Mouse (Mus musculus): Measurements from ENCODE around the gene Ccdc91. TPM values are rescaled to one million over a fixed set of nuclear protein-coding genes. Genes with fewer than 3 reads are reported as not detected.

Gene Ccdc91
- total RNA-seq, 2 experiments from 2014 or later, result 30.3 to 30.7 TPM

DNA sequence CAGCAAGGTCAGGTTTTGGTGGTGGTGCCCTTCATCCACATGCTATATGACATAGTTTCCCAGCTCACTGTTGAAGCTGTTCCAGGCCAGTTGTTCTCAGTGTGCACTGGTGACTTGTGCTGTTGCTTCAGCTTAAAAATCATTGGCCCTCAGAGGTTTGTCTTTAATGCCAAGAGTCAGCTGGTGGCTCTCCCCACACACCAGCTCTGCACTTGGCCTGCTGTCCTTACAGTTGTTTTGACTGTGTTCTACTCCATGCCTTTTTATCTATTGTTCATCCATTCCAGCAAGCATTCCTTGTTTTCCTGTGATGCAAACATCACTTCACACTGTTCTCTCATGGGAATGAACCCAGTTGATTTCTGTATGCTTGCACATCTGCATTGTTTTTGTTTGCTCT, 84.8 kb downstream of the Ccdc91 start:
- no peak for DNase-seq (ENCODE audit: extremely low spot score in 1 of 2, low spot score in 1 of 2)

DNA sequence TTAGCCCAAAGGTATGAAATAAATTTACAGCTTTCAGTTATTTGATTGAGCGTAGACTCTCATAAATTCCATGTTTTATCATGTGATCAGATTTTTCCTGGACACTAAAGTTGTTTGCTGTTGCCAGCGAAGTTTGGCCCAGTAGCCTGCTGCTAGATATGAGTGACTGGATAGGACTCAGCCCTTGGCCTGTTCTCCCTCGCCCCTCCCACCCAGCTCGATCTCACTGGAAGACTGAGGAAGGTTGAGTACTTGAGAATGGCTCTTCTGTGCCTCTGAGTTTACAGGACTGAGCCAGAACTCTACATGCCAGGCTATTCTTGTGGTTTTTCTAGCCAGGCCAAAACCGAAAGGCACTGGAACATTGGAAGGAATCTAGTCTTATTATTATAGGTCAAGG, 93.6 kb downstream of the Ccdc91 start:
- no peak for DNase-seq (ENCODE audit: extremely low spot score in 1 of 2, low spot score in 1 of 2)

DNA sequence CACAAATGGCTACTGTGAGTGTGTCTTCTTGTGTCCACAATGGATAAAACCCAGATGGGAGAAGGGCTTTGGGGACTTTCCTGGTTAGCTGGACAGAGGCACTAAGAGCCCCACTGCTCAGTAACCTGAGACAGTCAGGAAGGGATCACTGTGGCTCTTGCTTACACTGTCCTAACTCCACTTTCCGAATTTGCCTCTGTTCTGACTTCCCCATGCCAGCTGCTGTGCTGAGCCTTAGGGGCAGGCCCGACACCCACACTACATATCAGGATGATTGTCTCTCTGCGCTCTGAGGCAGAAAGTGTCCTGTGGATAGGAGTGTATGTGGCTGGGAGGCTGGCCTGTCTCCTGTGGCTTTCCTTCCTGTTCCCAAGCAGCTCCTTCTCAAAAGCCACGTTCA, 97.5 kb downstream of the Ccdc91 start:
- no peak for DNase-seq (ENCODE audit: extremely low spot score in 1 of 2, low spot score in 1 of 2)

DNA sequence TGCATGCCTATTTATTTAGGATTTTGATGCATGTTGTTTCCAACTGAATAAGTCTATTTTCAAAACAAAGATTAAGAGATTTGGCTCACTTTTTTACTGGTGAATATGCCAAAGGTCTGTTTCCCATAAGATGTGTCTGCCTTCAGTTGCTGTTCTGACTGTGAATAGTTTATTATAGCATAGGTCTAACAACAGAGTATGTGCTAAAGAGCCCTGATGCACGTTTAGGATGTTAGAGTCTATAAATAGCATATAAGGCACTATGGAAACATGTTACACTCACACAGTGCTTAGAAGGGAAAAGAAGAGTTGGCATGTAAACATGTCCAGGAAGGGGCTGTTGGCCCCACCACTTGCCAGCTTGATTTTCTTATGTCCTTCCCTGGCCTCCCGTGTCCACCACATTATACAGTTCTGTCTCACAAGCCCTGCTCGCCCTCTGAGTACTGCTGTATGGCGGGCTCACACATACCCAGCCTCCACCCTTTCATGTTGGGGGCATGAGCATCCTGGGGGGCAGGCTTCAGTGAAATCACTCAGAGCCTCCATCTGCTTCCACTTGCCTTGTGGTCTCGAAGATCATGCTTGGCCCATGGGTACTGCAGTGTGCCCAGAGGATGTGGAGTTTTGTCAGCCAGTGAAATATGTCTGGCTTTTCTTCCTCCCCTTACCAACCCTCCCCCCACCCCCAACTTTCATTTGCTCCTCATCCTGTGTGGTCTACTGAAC, 99.0 kb downstream of the Ccdc91 start:
- DNase-seq (ENCODE audit: extremely low spot score in 1 of 2, low spot score in 1 of 2), result no peak

DNA sequence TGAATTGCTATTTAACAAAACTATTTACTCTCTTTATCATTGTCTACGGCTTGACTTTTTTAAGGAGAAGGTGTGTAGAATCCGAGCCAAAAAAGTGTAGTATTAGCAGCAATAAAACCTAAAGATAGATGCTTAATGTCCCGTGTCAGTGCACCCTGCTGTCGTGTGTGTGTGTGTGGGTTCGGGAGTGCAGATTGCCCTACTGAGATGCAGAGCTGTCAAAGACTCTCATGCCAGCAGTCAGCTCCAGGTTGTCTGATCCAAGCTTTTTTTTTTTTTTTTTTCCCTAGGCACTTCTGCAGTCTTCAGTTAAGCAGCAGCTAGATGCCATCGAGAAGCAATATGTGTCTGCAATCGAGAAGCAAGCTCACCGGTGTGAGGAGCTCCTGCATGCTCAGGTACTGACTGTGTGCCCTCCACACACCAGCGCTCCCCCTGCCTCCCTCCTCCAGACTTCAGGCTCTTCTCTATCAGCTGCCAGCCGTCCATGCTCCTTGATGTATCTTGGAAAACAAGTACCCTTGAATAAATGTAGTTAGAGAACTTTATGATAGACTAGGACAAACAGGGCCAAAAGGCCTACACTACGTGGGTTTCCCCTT, 99.7 kb downstream of the Ccdc91 start:
- no peak for DNase-seq (ENCODE audit: extremely low spot score in 1 of 2, low spot score in 1 of 2)

DNA sequence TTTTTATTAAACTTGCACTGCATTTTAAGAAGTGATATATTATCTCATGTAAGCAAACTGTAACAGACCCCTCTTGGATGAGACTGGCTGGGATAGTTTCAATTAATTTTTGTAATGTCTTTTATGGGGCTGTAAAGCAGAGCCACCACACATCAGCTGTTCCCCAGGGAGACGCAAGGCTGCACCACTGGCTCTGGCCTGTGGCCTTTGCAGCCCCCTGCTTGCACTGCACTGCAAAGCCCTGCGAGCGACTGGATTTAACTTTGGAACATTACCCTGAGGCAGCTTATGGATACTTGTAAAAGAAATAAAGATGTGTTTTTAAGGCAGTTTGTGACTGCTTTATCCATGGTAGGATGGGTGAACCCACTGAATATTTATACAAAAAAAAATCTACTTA, 112.0 kb downstream of the Ccdc91 start:
- DNase-seq (ENCODE audit: extremely low spot score in 1 of 2, low spot score in 1 of 2), result no peak

DNA sequence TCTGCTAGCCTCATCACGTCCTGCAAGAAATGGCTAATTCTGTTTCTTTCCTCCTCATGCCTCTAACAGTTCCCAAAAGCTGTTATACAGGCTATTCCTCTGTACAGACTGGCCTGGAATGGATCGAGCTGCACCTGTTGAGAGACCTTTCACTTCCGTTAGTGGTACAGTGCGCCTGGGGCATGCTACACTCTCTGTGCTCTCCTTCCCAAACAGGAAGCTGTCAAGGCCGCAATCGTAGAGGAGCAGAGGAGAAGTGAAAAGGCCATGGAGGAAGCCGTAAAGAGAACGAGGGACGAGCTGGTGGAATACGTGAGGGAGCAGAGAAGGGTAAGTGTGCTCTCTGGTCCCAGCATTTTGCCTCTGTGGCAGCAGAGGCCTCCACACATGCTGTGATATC, 131.0 kb downstream of the Ccdc91 start:
- no peak for DNase-seq (ENCODE audit: extremely low spot score in 1 of 2, low spot score in 1 of 2)

DNA sequence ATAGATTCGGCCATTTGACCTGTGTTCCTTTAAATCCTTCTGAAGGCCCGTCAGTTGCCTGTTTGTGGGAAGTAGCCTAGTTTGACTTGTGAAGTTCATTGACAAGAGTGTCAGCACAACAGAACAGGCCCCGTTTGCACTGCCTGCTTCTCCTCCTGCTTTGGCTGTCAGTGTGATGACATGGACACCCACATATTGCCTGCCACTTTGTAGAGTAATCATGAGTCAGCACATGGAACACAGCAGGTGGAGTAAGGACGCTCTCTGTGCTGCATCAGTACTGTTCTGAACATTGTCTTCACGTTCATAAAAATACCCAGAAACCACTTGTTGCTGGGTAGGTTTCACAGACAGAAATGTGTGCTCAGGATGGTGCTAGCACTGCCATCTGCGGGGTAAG, 132.0 kb downstream of the Ccdc91 start:
- no peak for DNase-seq (ENCODE audit: extremely low spot score in 1 of 2, low spot score in 1 of 2)

DNA sequence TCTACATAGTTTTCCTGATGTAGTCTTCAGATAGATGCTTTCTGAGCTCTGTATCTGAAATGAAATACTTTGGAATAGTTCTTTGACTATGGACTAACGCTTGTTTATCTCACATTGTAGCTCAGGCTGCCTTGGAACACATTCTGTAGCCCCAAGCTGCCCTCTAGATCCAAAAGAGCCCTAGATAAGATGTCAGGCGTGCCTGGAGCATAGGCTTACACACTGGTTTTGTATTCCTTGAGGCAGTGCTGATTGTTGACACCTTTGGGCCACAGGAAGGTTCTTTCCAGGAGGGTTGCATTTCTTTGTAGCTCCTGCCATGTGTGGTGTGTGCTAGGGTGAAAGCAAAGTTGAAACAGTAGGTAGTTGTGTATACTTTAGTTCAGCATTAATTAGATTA, 139.7 kb downstream of the Ccdc91 start:
- DNase-seq (ENCODE audit: extremely low spot score in 1 of 2, low spot score in 1 of 2), result no peak

DNA sequence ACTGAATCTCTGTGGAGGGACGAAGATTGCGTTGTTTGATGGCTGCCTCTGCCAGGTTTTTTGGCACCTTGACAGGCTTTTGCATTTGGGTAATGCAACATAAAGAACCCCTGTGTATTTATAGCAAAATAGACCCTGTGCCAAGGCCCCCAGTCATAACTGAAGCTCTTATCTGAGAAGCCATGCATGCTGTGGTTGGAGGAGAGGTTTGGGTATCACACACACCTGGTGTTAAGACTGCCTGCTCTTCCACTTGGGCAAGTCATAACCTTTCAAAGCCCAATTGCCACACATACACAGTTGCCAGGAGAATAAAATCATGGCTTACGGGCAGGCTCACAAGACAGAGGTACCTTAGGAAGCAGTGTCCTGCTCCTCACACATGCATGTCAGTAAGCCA, 147.5 kb downstream of the Ccdc91 start:
- no peak for DNase-seq (ENCODE audit: extremely low spot score in 1 of 2, low spot score in 1 of 2)

DNA sequence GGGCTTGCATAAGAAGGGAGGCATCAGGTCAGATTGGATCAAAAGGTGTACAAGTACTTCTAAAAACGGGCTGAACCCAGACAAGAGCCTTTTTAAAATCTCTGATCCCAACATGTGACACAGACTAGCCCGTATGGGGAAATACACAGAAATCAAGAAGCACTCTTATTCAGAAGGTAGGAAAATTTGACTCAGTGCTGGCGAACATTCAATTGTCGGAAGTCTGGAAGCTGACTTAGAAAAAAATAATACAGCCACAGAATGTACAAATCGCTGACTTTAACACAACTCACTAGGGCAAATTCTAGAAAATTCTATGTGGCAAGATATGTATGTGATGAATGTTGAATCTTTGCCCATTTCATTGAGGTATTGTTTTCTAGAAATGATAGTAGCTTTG, 160.8 kb downstream of the Ccdc91 start:
- DNase-seq (ENCODE audit: extremely low spot score in 1 of 2, low spot score in 1 of 2), result no peak

DNA sequence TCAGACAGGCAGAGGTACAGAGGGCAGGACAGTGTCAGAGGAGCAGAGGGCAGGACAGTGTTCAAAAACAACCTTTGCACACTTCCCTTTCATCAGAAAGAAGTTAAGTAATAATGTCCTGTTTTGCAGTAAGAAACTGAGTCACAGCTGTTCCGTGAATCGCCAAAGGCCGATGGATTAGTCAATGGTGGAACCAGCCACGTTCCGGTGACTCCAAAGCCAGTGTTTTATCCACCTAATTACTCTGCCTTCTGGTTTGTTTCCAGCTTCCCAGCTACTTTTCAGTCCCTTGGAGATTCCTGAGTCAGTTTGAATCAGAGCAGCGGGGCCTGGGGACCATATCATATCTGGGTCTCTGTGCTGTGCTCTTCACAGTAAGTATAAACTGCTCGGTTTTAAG, 168.2 kb downstream of the Ccdc91 start:
- no peak for DNase-seq (ENCODE audit: extremely low spot score in 1 of 2, low spot score in 1 of 2)

DNA sequence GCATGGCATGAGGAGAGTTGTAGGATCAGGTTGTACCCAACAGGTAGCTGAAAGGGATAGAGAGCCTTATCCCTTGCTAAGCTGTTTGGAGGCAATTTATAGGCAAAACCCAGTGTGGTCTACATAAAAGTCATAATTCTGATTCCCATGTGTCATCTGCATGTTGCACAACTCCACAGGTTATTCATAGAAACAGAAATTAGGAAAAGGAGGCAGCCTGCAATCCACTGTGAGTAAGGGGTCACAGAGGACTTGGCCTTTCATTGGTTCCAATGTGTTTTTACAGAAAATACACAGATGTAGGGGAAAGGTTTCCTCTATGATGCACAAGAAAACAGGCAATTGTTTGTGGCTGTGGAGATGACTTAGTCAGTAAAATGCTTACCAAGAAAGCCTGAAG, 168.8 kb downstream of the Ccdc91 start:
- no peak for DNase-seq (ENCODE audit: extremely low spot score in 1 of 2, low spot score in 1 of 2)

DNA sequence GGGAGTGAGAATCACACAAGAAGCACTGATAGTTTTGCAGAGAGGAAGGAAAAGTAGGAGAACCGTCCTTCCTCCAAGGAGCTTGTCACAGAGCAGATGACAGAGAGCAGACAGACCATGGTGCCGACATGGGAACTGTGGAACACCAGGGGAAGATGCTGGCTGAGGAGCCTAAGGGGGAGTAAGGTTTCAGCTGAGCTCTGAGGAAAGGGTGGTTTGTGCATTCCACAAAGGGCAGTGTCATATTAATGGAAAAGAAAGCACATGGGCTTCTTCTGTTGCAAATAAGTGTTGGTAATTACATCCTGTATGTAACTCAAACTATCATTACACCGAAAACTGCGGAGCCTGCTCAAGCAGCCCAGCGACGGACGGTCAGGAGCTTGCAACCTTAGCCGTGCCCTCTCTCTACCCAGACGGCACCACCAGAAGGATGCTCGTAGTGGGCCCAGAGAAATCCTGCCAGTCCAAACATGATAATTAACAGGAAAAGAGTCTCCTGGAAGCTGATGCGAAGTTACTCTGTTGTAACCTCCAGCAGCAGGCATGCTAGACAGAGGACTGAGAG, 170.9 kb downstream of the Ccdc91 start:
- no peak for DNase-seq (ENCODE audit: extremely low spot score in 1 of 2, low spot score in 1 of 2)

DNA sequence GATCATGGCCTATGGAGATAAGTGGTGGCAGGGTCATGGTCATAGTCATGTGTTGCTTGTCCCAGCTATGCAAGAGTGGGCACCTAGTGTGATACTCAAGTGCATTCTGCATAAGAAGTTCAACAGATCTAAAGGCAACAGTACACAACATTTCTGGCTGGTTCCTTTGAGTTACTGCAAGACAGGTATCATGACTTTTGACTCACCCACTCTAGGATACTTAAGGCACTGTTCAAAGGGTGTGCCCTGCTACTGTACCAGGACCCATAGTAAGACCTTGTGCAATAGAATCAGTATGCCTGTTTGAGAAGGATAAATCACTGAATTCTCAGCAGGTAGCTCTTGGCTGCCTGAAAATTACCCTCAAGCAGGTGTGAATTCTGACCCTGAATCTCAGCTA, 182.4 kb downstream of the Ccdc91 start:
- no peak for DNase-seq (ENCODE audit: extremely low spot score in 1 of 2, low spot score in 1 of 2)

DNA sequence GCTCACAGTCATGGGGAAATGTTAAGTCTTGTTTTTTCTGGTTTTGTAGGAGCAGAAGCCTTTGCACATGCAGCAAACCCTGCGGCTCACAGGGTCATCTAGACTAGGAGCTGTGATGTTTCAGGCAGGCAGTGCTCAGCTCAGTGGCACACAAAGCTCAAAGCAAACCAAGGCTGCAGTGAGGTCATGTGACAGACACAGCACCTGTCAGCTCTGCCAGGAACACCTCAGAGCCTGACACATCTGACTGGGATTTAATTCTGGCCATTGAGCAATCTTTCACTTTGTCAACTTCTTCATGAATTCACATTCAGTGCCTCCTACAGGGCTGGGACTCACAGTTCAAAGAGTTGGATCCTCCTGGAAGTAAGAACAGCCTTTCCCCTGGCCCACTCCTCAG, 185.1 kb downstream of the Ccdc91 start:
- no peak for DNase-seq (ENCODE audit: extremely low spot score in 1 of 2, low spot score in 1 of 2)

DNA sequence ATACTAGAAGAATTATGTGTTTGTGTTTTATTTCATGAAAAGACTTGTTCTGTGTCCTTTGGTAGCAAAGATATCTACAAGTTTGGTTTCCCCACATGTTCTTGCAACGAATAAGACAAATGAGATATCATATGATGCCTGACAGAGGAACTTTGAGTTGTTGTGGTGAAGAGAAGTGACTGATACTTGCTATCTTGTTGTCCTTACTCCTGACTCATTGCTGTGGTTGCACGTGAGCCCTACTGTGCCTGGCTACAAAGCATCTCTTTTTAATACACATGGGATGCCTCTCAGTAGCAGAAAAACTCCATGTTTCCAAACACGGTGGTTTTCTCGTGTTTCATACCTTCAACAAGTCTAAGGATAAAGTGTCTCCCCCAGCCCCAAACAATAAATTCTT, 186.2 kb downstream of the Ccdc91 start:
- no peak for DNase-seq (ENCODE audit: extremely low spot score in 1 of 2, low spot score in 1 of 2)

DNA sequence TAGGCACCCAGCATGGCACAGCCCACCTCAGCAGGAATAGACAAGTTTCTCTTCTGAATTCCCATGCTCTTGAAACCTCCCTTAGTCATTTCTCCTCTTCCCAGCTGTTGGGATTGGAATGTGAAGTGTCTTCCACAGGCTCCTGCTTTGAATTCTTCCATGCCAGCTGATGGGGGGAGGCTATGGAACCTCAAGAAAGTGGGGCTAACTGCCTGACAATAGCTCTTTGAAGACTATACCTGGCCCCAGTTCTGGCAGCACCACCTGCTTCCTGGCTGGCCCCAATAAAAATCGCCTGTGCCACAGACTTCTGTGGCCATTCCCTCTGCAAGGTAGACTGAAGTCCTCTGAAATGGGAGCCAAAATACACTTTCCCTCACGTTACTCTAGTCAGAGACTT, 187.0 kb downstream of the Ccdc91 start:
- no peak for DNase-seq (ENCODE audit: extremely low spot score in 1 of 2, low spot score in 1 of 2)

DNA sequence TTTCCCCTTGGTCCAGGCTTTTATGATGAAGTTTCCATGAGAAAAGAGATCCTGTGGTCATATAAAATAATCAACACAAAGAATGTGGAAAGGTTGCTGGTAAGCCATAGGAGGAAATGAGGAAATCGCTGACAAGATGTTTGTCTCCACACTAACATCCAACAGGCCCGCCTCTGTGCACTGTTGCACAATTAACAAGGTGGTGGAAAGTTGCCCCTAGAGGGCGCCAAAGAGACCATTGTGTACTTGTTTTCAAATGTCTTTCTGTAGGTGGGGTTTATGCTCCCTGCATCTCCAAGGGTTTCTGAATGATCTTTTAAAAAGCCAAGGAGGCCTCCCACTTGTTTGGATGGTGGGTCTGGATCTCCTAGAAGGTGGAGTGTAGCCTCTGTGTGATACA, 188.7 kb downstream of the Ccdc91 start:
- DNase-seq (ENCODE audit: extremely low spot score in 1 of 2, low spot score in 1 of 2), result peak in 1 of 2 experiments; percentile 55

DNA sequence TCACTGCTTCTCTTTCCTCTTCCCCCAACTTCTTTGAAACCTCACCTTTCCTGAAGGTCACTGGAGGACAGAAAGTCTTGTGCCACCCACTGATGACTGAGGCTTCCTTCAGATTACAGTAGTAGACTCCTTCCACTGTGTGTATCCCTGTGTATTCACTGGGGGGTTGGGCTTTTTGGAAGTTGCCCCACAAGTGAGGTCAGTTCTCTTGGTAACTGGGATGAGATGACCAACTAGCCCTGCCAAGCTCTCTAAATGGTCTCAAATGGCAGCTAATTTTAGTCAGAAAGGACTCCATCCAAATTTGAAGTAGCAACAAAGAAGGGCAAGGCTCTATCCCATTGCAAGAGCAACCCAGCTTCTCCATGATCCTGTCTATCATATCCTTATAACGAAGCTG, 195.7 kb downstream of the Ccdc91 start:
- no peak for DNase-seq (ENCODE audit: extremely low spot score in 1 of 2, low spot score in 1 of 2)

DNA sequence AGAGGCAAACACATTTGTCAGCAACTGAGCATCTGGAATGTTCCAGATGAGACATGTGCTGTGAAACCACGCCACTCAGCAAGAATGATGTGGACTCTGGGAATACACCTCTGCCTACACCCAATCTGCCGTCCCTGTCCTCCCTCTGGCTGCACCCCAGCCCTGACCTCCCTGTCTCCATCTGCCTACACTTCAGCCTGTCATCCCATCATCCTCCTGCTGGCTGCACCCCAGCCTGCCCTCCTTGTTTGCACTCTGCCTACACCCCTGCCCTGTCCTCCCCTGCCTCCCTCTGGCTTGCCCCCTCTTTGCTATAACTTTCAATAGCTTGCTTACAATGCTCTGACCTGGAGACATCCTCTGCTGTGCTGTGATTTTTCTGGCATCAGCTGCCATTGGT, 196.9 kb downstream of the Ccdc91 start:
- DNase-seq (ENCODE audit: extremely low spot score in 1 of 2, low spot score in 1 of 2), result no peak

DNA sequence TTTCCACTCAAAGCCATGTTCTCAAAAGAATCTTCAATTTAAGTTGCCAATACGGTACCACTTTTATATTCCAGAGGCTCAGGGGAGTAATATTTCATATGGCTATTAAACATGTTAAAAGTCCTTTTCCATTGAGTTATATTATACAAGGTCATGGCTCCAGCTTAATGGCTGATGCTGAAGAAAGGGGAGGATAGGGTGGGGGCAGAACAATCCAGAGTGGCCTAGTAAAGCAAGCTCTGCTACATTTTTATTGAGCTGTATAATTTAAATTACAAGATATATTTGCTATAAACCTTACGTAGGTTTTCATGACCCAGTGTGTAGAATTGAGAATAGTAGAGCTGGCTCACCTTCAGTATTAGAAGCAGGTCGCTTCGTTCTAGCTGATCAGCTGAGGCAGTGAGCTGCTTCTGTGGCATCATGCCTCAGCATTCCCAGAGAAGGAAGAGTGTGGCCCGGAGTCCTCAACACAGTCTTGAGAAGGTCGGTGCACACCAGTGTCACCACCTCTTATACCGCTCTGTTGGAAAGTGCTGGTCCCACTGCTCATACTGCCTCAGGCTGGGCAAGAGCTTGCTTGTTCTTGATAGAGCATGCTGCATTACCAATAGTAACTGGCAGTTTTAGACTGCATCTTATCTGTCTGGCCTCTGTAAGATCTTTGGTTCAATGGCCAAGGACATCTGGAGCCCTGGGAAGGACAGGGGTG, 199.6 kb downstream of the Ccdc91 start:
- no peak for DNase-seq (ENCODE audit: extremely low spot score in 1 of 2, low spot score in 1 of 2)
